9 mouse cellular contexts compared by ENCODE assay signal in genomic region chr8:65022485-65022884, GRCm38 (mm10). TPM values are rescaled to one million over a fixed set of nuclear protein-coding genes. Genes with fewer than 3 reads are reported as not detected.
DNase-seq lines count a peak whose midpoint lies in the region; ATAC-seq and TF ChIP-seq lines count a peak whose summit lies in the region.
"Had no signal": no experiment of that assay in that cellular context is flagged by ENCODE, and none has a peak within 500 bp of the region (broad histone marks: within the 10 kb centered on the region; RNA-seq: fewer than 3 reads in every experiment).

No protein-coding gene starts in this region.

- no peak for TF ChIP-seq EP300 in CH12.LX (IDR thresholded peaks at IDR 0.05; ENCODE audit: low read length)
- TF ChIP-seq EP300 in stomach, postnatal 0 days (optimal IDR thresholded peaks at IDR 0.05): no peak

- TF ChIP-seq CTCF in CH12.LX (conservative IDR thresholded peaks at IDR 0.05 in 1 of 2, IDR thresholded peaks at IDR 0.05 in 1 of 2; ENCODE audit: low read depth in 2 of 2, low read length in 2 of 2): peak; percentile 67 to 82
- peak; percentile 85 for TF ChIP-seq CTCF in stomach, postnatal 0 days (IDR thresholded peaks at IDR 0.05; ENCODE audit: low read depth)

- TF ChIP-seq RAD21 in CH12.LX (IDR thresholded peaks at IDR 0.05; ENCODE audit: low read depth, low read length): peak; percentile 79

- no peak for TF ChIP-seq POLR2A in CH12.LX (IDR thresholded peaks at IDR 0.05; ENCODE audit: low read depth, low read length)

- DNase-seq in CH12.LX (ENCODE audit: extremely low read depth): peak; percentile 38
- peak; percentile 62 for DNase-seq in R1 (ENCODE audit: low read depth, low spot score)
- DNase-seq in embryo, embryonic 11.5 days (ENCODE audit: low read depth, low spot score): peak; percentile 36
- peak; percentile 26 to 68 for DNase-seq in heart, postnatal 36 days
- peak; percentile 42 for DNase-seq in left cerebral cortex, adult 11 months (ENCODE audit: low spot score)
- peak; percentile 90 for DNase-seq in midbrain, embryonic 11.5 days (ENCODE audit: low spot score, missing footprints)
- DNase-seq in stomach, postnatal 0 days (ENCODE audit: low spot score): peak; percentile 73

- H3K36me3 ChIP-seq in CH12.LX (replicated peaks in 1 of 2; ENCODE audit: control insufficient read depth in 1 of 2, insufficient read depth in 1 of 2, low read length in 1 of 2): no peaks in the 10 kb centered on the region
- H3K36me3 ChIP-seq in midbrain, embryonic 11.5 days (ENCODE audit: control insufficient read depth, insufficient read depth, low read length): no peaks in the 10 kb centered on the region
- H3K36me3 ChIP-seq in stomach, postnatal 0 days (ENCODE audit: control insufficient read depth, insufficient read depth, low read length): no peaks in the 10 kb centered on the region
- H3K36me3 ChIP-seq: hindbrain, embryonic 15.5 days had no signal

- no peaks in the 10 kb centered on the region for H3K27me3 ChIP-seq in CH12.LX (replicated peaks)
- H3K27me3 ChIP-seq in midbrain, embryonic 11.5 days (ENCODE audit: control insufficient read depth, insufficient read depth, low read length): no peaks in the 10 kb centered on the region
- no peaks in the 10 kb centered on the region for H3K27me3 ChIP-seq in stomach, postnatal 0 days (ENCODE audit: control insufficient read depth, insufficient read depth, low read length)
- H3K27me3 ChIP-seq: hindbrain, embryonic 15.5 days had no signal

- H3K4me2 ChIP-seq in CH12.LX (ENCODE audit: insufficient read depth, low read depth, poor library complexity, severe bottlenecking): 0 out of 2 replicates have a peak overlapping the region, but pooled peaks have one; percentile 26
- H3K4me2 ChIP-seq in midbrain, embryonic 11.5 days: no peak overlapping the region
- H3K4me2 ChIP-seq in stomach, postnatal 0 days (replicated peaks; ENCODE audit: low read depth): no peak overlapping the region
- H3K4me2 ChIP-seq: hindbrain, embryonic 15.5 days had no signal

- no peaks in the 10 kb centered on the region for H3K79me2 ChIP-seq in CH12.LX (replicated peaks; ENCODE audit: control insufficient read depth, extremely low read depth, insufficient read depth, poor library complexity, severe bottlenecking)

- in situ Hi-C loops in CH12.LX (cut with MboI; ENCODE audit: low pct_ligation_motif_present, low pct_unique_long_range_greater_than_20kb, low sequenced_read_pairs): no loop called here

- H3K4me3 ChIP-seq in CH12.LX (replicated peaks in 1 of 3; ENCODE audit: low read depth in 2 of 3, low read length in 2 of 3, poor library complexity in 1 of 3): no peak overlapping the region
- H3K4me3 ChIP-seq in midbrain, embryonic 11.5 days (ENCODE audit: low read depth, low read length): no peak overlapping the region
- H3K4me3 ChIP-seq in stomach, postnatal 0 days (ENCODE audit: low read depth, low read length): no peak overlapping the region
- H3K4me3 ChIP-seq: hindbrain, embryonic 15.5 days had no signal

- ATAC-seq in midbrain, embryonic 11.5 days (ENCODE audit: low FRiP score): peak; percentile 65; the same call in 1 of the 2 replicates
- no peak for ATAC-seq in stomach, postnatal 0 days (ENCODE audit: low FRiP score, low TSS enrichment)

- no peak overlapping the region for H3K27ac ChIP-seq in CH12.LX (ENCODE audit: insufficient read depth, low read depth)
- H3K27ac ChIP-seq in midbrain, embryonic 11.5 days (ENCODE audit: low read depth, low read length): no peak overlapping the region
- no peak overlapping the region for H3K27ac ChIP-seq in stomach, postnatal 0 days (replicated peaks)
- H3K27ac ChIP-seq: hindbrain, embryonic 15.5 days had no signal

- intact Hi-C loops in heart, postnatal 36 days (cut with DNase I): loop anchor here (1.0 kb wide), 1 partner anchor 88 kb away; no protein-coding TSS in a partner anchor

- no peaks in the 10 kb centered on the region for H3K9me3 ChIP-seq in CH12.LX (replicated peaks; ENCODE audit: low read length)
- H3K9me3 ChIP-seq in midbrain, embryonic 11.5 days (ENCODE audit: control insufficient read depth, low read length): no peaks in the 10 kb centered on the region
- no peaks in the 10 kb centered on the region for H3K9me3 ChIP-seq in stomach, postnatal 0 days (ENCODE audit: control insufficient read depth, low read length)
- H3K9me3 ChIP-seq: hindbrain, embryonic 15.5 days had no signal

- dilution Hi-C loops in CH12.LX (cut with MboI; ENCODE audit: extremely low pct_ligation_motif_present, extremely low pct_unique_long_range_greater_than_20kb, low sequenced_read_pairs): no loop called here

- H3K9ac ChIP-seq in CH12.LX (ENCODE audit: insufficient read depth, low read depth): no peak overlapping the region
- H3K9ac ChIP-seq in midbrain, embryonic 11.5 days (ENCODE audit: low read length): no peak overlapping the region
- H3K9ac ChIP-seq in stomach, postnatal 0 days (ENCODE audit: low read length): no peak overlapping the region
- H3K9ac ChIP-seq: hindbrain, embryonic 15.5 days had no signal

- H3K4me1 ChIP-seq in CH12.LX (ENCODE audit: control insufficient read depth in 1 of 2, insufficient read depth in 2 of 2): peaks cover 0 to 5% of the 10 kb centered on the region in 2 experiments; a peak in 1 of 4 replicates
- no peaks in the 10 kb centered on the region for H3K4me1 ChIP-seq in midbrain, embryonic 11.5 days (ENCODE audit: control insufficient read depth, insufficient read depth, low read length)
- no peaks in the 10 kb centered on the region for H3K4me1 ChIP-seq in stomach, postnatal 0 days (replicated peaks; ENCODE audit: control insufficient read depth, insufficient read depth)
- H3K4me1 ChIP-seq: hindbrain, embryonic 15.5 days had no signal

- 53% methylated on average over 8 of the region's 8 CpGs for WGBS in midbrain, embryonic 11.5 days
- 46% methylated on average over 8 of the region's 8 CpGs for WGBS in stomach, postnatal 0 days

TF ChIP-seq in CH12.LX, 34 proteins besides CTCF, POLR2A, EP300 and RAD21:
- TF ChIP-seq TCF12 (IDR thresholded peaks at IDR 0.05; ENCODE audit: low read depth, low read length) (no peak), IRF4 (IDR thresholded peaks at IDR 0.05; ENCODE audit: low read depth, low read length) (no peak), JUND (conservative IDR thresholded peaks at IDR 0.05; ENCODE audit: low read depth, low read length) (peak; percentile 23; the same call in 1 of the 2 replicates), UBTF (IDR thresholded peaks at IDR 0.05; ENCODE audit: low read depth, low read length) (no peak), BHLHE40 (IDR thresholded peaks at IDR 0.05; ENCODE audit: low read depth, low read length) (no peak), SMC3 (IDR thresholded peaks at IDR 0.05; ENCODE audit: low read depth, low read length) (peak; percentile 78)
TF ChIP-seq in CH12.LX: peak in this region for 2.

RNA-seq across cellular contexts. Expression of gene Trim60, which starts 4.1 kb away (rescaled TPM):
- total RNA-seq in CH12.LX (2012; rRNA removed) (not detected in 2 replicates), CH12.LX (2014; rRNA removed) (not detected in 2 replicates)
- not detected in 2 replicates for polyA plus RNA-seq in CH12.LX (2012; ENCODE audit: insufficient read length, low read depth)
- not detected for total RNA-seq in heart, postnatal 36 days (2021)
- polyA plus RNA-seq in midbrain, embryonic 11.5 days (2014; fragmentation: Nextera tagmentation; extraction: Ambion mirVana): not detected in 2 replicates
- polyA plus RNA-seq in stomach, postnatal 0 days (2015; fragmentation: Nextera tagmentation; extraction: Ambion mirVana): not detected in 2 replicates
- polyA plus RNA-seq: hindbrain, embryonic 15.5 days had no signal

RNA-seq across cellular contexts. Expression of gene Trim61, which starts 4.2 kb away (rescaled TPM):
- total RNA-seq in CH12.LX (2012; rRNA removed): not detected in 2 replicates
- not detected in 2 replicates for total RNA-seq in CH12.LX (2014; rRNA removed)
- polyA plus RNA-seq in CH12.LX (2012; ENCODE audit: insufficient read length, low read depth): not detected in 2 replicates
- not detected for total RNA-seq in heart, postnatal 36 days (2021)
- not detected in 2 replicates for polyA plus RNA-seq in midbrain, embryonic 11.5 days (2014; fragmentation: Nextera tagmentation; extraction: Ambion mirVana)
- polyA plus RNA-seq in stomach, postnatal 0 days (2015; fragmentation: Nextera tagmentation; extraction: Ambion mirVana): not detected in 2 replicates
- polyA plus RNA-seq: hindbrain, embryonic 15.5 days; testis, adult 2 months had no signal

RNA-seq across cellular contexts. Expression of gene Apela, which starts 14.7 kb away (rescaled TPM):
- total RNA-seq in CH12.LX (2012; rRNA removed) (not detected in 2 replicates), CH12.LX (2014; rRNA removed) (not detected in 2 replicates)
- not detected in 2 replicates for polyA plus RNA-seq in CH12.LX (2012; ENCODE audit: insufficient read length, low read depth)
- not detected for total RNA-seq in heart, postnatal 36 days (2021)
- polyA plus RNA-seq in midbrain, embryonic 11.5 days (2014; fragmentation: Nextera tagmentation; extraction: Ambion mirVana): 1.3 and 2.3 TPM in 2 replicates
- 0.45 TPM in 2 replicates for polyA plus RNA-seq in stomach, postnatal 0 days (2015; fragmentation: Nextera tagmentation; extraction: Ambion mirVana)
- polyA plus RNA-seq: testis, adult 2 months had no signal

RNA-seq across cellular contexts. Expression of gene Trim75, which starts 34.9 kb away (rescaled TPM):
- total RNA-seq in CH12.LX (2012; rRNA removed): not detected in 2 replicates
- total RNA-seq in CH12.LX (2014; rRNA removed): not detected in 2 replicates
- 0.07 TPM in 1 of 2 replicates, not detected in the other for polyA plus RNA-seq in CH12.LX (2012; ENCODE audit: insufficient read length, low read depth)
- not detected for total RNA-seq in heart, postnatal 36 days (2021)
- not detected in 2 replicates for polyA plus RNA-seq in midbrain, embryonic 11.5 days (2014; fragmentation: Nextera tagmentation; extraction: Ambion mirVana)
- not detected in 2 replicates for polyA plus RNA-seq in stomach, postnatal 0 days (2015; fragmentation: Nextera tagmentation; extraction: Ambion mirVana)
- polyA plus RNA-seq: testis, adult 2 months had no signal

RNA-seq across cellular contexts. Expression of gene Gm10663, which starts 52.3 kb away (rescaled TPM):
- total RNA-seq in CH12.LX (2012; rRNA removed) (not detected in 2 replicates), CH12.LX (2014; rRNA removed) (not detected in 2 replicates)
- not detected in 2 replicates for polyA plus RNA-seq in CH12.LX (2012; ENCODE audit: insufficient read length, low read depth)
- not detected for total RNA-seq in heart, postnatal 36 days (2021)
- polyA plus RNA-seq in midbrain, embryonic 11.5 days (2014; fragmentation: Nextera tagmentation; extraction: Ambion mirVana): not detected in 2 replicates
- not detected in 2 replicates for polyA plus RNA-seq in stomach, postnatal 0 days (2015; fragmentation: Nextera tagmentation; extraction: Ambion mirVana)
- polyA plus RNA-seq: hindbrain, embryonic 15.5 days; testis, adult 2 months had no signal

Comparison
In these comparisons a context has a peak if more than half of its experiments do, and no peak if none do; other contexts are left out.
1. DNase-seq: peak in every context shown above with its lines; median percentile 90 in midbrain, embryonic 11.5 days; 73 in stomach, postnatal 0 days; 62 in R1; 47 in heart, postnatal 36 days; 42 in left cerebral cortex, adult 11 months; 38 in CH12.LX; 36 in embryo, embryonic 11.5 days.